Mouse (Mus musculus): ENCODE results near the gene Jph3.

Gene Jph3

DNA sequence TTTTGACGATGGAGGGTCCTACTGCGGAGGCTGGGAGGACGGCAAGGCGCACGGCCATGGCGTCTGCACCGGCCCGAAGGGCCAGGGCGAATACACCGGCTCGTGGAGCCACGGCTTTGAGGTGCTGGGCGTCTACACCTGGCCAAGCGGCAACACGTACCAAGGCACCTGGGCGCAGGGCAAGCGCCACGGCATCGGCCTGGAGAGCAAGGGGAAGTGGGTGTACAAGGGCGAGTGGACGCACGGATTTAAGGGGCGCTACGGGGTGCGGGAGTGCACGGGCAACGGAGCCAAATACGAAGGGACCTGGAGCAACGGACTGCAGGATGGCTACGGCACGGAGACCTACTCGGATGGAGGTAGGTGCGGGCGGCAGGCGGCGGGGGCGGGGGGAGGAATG, 1.2 kb downstream of the Jph3 start:
- no peak for DNase-seq

DNA sequence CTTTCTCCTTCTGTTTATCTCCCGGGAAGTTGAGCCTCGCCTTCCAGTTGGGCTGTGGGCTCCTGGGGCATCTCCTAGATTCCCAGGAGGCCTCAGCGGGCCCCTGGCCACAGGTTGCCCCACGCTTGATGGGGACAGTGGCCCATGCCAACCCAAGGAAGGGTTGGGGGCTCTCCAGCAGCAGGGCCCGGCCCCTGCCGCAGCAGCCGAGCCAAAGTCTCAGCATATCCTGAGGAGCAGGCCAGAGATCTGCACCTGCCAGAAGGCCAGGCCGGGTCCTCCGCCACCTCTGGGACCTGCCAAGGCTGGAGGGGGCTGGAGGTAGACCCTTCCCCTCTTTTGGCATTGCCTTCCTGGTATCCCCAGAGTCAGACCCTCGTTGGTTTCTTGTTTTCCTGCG, 1.6 kb downstream of the Jph3 start:
- DNase-seq: no peak

DNA sequence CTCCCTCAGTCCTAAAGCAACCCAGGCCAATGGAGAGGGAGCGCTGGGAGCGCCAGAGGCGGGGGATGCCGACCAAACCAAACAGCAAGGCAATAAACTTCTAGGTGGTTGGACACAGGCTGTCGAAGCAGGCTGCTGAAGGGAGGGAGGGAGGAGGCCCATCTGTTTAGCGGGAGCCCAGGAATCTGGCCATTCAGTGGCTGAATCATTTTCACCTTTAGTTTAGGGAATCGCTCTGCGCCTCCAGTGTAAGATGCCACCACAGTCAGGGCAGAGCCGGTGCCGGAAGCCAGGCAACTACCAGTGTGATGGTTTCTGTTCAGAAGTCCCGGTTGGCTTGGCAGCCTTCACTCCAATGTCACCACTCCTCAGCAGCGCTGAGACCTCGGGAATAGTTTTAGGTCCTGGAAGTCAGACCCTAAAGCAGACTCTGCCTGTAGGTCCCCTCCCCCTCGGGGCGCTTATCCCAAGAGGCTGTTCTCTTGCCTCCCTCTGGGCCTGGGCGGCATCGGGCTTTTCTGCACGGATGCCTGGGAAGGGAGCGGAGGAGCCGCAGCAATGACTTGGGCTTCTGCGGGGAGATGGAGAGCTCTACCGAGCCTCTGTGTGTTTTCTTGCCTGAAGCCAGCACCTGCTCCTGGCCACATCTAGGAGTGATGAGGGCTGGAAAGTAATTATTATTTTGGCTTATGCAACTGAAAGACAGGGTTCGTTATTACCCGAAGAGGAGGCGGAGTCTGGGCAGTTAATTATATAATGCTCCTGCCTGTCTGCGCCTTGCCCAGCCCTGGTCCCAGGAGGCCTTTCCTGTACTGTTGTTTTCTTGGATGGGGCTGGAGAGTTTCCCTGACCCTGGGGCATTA, 2.3 kb downstream of the Jph3 start:
- DNase-seq: no peak

DNA sequence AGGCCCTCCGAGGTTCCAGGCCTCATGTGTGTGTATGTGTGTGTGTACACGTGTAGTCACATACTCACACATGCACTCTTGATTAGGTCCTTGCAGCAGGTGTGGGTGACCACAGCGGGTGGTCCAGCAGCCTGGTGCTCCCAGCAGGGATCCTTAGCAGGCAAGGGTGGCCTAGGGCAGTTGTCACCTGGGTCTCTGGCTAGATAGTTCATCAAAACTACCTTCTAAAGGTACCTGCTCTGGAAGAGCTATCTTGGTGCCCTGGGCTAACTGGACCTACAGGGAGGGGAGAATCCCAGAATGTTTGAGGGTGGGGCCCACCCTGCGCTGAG, 2.9 kb downstream of the Jph3 start:
- no peak for DNase-seq

DNA sequence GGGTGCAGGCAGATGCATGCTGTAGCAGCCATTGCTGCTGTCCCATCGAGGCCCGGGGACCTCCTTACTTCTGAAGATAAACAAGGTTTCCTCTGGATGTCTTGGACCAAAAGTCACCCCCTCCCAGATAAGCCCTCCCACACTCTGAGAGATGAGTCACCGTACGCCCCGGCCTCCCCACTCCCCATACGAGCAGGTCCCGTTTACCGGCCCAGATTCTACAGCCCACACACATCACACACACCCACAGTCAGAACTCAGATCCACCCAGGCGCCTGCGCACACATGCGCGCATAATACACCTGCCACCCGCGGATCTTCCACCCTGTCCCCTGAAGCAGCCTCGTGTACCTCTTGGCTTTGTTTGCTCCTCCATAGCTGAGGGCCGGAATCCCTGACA, 4.8 kb downstream of the Jph3 start:
- DNase-seq: no peak

DNA sequence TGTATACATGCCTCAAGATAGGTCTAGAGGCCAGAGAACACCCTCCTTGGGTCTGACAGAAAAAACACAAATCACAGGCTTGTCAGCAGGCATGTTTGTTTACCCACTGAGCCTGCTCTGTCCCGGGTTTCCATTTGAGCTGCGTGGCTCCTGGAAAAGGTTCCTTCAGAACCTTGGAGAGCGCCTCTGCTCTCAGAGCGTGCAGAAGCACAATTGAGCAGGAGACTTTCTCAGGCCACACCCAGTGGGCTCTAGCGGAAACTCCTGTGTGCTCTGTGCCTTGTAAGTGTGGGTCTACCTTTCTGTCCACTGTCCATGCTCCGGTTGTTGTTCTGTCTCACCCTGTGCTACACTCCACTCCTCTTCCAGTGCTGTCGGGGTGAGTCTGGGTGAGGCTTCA, 6.8 kb downstream of the Jph3 start:
- DNase-seq: no peak

DNA sequence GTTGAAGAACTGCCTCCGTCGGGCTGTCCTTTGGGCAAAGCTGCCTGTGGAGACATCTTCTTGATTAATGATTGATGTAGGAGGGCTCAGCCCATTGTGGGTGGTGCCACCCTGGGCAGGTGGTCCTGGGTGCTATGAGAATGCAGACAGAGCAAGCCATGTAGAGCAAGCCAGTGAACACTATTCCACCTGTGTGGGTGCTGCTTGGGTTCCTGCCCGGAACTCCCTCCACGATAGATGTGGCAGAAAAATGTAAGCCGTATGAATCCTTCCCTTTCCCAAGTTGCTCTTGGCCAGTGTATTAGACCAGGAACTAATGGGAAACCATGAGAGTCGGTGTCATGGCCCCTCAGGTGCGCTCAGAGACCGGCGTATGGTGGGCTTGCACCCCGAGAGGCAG, 11.3 kb downstream of the Jph3 start:
- DNase-seq: no peak

DNA sequence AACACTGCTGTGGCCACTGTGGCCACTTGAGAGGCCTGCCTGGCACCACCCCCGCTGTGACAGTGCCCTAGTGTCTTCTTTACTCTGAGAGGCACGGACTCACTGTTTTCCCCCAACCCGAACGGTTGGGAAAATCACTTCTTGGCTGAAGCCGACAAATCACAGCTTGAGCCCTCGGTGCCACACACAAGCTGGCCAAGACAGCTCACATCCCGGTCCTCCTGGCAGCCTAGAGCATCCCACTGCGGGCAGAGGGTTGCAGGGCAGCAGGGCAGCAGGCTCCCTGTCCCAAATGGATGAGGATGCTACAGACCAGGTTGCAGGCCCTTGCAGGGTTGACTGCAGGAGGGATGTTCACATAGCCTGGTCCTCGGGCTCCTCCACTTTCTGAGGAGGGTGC, 20.1 kb downstream of the Jph3 start:
- no peak for DNase-seq

DNA sequence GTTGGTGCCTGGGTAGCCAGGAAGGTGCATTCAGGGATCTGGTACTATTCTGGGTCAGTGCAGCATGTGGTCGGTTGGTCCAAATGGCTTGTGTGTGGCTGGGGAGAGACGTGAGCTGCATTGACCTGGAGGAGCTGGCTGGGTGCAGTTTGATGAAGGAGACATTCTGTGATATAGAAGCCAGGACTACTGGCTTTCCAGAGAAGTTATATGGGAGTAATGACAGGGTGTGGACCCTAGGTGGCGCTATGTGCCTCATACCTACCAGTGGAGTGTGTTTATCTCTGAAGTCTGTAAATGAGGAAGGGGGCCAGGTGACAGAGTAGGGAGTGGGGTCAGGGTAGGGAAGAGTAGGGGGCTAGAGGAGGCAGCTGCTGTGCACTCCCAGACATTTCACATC, 21.1 kb downstream of the Jph3 start:
- DNase-seq: no peak

DNA sequence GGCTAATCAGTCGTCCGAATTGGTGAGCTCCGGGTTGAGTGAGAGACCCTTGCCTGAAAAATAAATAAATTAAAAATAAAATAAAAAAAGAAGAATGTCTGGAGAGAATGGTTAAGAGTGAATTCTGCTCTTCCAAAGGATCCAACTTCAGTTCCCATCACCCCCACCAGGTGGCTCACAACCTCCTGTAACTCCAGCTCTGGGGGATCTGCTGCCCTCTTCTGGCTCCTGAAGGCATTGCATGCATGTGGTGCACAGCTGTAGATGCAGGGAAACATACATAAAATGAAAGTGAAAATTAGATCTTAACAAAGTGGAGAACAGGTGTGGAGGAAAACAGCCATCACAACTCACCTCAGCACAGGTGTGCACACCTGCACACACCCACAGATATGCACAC, 22.0 kb downstream of the Jph3 start:
- DNase-seq: peak; percentile 61 to 65

DNA sequence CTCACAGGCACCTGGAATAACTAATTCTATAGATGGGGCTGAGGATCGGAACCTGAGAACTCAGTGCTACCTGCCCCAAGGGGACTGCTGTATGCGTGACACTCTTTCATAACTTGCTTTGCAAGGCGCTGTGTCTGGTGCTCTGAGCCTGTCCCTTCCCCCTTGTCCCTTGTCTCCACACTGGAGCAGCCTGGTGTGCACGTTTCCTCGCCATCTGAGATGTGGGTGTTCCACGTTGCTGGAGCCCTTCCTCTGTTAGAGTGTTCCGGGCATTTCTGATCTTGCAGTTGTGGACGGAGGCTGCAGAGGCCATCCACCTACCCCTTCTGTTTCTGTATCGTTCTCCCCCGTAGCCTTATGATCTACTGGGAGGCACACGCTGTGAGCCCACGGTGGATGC, 29.0 kb downstream of the Jph3 start:
- no peak for DNase-seq

DNA sequence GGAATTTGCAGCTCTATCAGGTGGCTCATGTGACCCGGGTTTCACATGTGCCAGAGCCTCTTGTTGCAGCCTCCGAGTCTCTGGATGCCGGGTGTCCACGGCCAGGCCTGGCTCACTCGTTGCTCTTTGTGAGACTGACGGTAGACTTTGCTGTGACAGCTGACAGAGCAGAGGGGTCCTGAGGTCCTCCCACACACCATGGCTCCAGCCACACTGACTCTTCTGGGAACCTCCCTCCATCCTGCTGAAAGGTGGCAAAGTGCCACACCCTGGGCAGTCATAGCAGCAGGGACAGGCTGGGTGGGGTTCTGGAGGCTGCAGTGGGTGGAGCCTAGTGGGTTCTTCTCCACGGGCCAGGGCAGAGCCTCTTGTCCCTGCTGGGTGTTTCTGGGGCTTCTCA, 31.1 kb downstream of the Jph3 start:
- no peak for DNase-seq

DNA sequence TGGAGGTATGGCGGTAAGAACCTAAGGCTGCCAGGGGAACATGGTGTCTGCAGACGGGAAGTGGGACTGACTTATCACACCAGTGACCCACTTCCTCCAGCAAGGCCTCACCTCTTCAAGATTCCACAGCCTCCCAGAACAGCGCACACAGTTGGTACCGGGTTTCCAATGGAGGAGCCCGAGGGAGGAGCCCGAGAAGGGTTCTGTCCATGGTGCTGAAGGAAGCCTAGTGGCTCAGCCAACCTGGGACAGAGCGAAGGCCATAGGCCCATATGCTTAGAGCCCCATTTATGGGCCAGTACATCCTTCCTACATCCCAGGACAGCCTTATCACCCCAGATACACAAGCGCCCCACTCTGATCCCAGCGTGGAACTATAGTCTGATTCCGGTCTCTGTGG, 32.1 kb downstream of the Jph3 start:
- no peak for DNase-seq

DNA sequence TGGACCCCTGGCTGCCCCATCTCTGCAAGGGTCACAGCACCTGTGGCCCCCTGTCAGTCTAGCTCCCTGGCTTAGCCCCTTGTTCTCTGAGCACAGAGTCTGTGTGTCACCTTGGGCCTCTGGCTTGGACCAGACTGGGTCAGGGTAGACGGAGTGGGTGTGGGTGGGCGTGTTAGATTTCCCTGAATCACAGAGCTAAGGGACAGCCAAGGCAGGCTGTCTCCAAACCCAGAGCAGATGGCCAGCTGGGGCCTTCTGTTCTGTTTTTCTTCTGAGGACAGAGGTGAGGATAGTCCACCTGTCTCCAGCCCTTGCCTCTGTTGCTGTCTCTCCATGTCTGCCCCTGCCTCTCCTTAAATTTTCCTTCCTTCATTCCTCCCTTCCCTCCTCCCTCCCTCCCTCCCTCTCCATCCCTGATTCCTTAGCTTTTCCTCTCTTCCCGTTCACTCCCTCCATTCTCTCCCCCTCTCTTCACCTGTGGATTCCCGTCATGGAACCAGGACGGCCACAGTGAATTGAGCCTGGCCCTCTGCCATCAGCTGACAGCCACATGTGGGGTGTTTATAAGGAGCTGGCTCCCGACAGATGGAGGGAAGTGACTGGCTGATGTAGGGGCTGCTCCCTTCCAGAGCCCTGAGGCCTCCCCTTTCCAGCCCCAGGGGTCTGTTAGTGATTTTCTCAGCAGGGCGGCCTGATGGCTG, 33.7 kb downstream of the Jph3 start:
- no peak for DNase-seq

DNA sequence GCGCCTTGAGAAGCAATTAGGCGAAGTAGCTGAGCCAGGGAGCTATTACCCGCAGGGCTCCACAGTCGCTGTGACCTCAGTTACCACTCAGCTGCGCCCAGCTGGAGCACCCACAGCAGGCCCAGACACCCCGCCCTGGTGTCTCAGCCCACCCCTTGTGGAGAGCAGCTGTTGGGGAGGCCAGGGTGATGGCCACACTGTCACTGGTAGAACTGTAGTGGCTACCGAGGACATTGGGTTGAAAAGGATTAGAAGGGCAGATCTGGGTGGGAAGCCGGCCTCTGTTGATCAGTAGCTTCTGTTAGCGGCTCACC, 34.2 kb downstream of the Jph3 start:
- DNase-seq: no peak

DNA sequence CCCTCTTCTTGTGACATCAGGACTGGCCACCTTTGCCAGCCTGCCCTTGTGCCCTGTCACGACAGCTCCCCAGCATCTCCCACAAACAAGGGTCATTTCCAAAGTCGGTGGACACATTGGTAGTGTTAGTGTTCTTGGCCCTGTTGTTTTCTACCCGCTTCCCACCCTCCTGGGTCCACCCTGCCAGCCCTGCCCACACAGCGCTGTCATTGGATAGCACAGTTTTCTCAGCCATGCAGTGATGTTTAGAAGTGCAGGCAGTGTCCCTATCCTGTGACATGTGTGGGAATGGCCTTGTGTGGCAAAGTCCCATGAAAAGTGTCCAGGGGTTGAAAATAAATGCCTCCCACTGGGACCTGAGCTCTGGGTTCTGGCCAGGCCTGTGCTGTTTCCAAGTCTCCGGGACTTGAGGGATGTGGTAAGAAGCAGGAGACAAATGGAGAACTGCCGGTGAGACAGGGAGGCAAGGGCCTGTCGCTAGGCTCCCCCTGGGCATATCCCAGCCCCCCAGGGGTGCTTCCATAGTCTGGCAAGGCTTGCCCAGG, 36.2 kb downstream of the Jph3 start:
- DNase-seq: no peak

DNA sequence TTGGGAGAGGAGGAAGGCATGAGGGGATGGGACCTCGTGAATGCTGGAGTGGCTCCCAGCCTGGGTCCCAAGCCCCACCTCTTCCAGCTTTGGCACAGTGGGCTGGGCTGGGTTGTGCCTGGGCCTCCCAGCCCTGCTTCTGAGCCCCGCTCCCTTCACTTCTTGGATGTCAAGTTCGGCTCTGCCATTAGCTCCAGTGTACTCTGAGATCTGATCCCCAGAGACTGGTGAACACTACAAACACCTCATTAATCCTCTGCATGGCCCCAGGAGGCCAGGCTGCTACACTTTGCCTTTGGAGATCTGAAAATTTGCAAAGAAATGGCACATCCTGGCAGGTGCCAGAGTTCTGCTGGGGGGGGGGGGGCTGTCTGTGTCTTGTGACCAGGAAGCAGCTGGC, 39.7 kb downstream of the Jph3 start:
- no peak for DNase-seq

DNA sequence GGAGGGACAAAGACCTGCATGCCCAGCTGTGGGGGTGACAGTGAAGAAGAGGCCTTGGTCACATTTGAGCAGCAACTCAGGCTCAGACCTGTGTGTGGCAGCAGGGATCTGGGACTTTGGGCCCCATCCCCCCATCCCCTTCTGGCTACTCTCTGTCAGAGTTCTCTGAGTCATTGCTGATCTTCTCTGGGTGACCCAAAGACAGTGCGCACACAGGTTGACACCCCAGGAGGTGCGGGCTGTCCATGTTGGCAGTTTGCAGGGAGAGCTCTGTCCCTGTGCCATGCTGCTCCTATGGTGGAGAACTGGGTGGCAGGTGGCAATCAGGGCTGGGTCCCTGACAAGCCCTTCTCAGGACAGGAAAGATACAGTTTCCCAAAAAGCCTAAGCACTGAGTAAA, 40.2 kb downstream of the Jph3 start:
- no peak for DNase-seq

DNA sequence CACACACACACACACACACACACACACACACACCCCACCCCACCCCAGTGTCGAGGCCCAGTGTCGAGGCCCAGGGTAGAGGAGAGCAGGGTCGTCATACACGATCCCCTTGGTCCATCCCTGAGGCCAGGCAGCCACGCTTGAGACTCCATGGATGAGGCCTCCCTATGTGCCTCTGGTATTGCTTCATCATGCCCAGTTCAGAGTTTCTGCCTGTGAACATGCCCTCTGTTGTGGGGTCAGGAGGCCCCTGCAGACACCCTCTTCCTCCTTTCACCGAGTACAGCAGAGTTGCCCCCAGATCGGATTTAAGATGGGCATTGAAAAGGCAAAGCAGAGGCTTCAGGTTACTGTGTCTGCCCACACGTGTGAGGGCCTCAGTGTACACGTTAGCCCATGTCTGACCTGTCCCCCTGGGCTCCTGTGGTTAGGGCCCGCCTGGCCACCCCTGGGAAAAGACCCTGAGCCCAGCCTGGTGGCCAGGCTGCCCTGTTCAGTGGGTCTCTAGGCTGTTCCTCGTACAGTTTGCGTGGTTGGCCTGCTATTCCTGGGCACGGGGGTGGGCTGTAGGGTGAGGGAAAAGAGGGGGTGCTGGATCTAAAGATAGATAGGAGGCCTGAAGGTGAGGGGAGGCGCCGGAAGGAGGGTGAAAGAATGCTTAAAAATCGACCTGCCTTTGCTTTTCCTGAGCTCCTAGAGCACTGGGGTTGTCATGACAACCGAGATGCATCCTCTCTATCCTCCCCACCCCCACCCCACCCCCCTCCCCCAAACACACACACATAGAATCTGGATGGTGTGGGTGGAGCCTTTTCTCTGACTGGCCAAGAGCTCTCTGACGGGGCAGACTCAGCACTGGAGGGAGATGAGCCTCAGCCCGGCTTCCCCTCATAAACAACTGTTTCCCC, 41.7 kb downstream of the Jph3 start:
- DNase-seq: no peak

DNA sequence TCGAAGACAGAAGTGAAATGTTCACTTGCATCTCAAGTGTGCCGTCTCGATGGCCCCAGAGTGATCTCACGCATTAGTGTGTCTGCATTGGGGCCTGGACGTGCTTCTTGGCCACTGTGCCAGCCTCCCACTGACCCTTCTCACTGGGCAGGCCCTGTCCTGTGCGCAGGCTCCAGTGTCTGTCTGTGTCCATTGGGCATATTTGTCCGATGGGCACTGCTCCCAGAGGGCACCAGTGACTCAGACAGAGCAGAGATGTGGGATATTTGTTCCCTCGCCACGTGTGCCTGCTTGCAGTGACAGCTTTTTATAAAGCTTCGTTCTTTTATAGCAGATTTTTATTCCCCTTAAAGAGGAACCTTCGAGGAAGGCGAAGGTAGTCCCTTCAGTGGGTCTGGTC, 44.5 kb downstream of the Jph3 start:
- no peak for DNase-seq

DNA sequence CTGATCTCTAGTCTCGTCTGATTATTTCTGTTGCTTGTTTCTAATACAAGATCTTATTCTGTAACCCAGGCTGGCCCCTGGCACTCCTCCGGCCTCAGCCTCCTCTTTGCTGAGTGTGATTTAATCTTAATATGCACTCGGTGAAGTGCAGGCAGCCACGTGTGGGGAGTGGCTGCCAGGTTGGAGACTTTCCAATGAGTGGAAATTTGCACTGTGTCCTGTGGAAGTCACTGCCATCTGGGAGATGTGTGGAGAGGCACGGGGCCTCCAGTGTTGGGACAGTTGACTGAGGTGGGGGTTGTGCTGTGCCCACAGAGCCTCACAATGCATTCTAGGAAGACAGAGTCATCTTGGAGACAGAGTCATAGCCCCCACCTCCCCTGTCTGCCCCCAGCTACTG, 53.1 kb downstream of the Jph3 start:
- DNase-seq: no peak

DNA sequence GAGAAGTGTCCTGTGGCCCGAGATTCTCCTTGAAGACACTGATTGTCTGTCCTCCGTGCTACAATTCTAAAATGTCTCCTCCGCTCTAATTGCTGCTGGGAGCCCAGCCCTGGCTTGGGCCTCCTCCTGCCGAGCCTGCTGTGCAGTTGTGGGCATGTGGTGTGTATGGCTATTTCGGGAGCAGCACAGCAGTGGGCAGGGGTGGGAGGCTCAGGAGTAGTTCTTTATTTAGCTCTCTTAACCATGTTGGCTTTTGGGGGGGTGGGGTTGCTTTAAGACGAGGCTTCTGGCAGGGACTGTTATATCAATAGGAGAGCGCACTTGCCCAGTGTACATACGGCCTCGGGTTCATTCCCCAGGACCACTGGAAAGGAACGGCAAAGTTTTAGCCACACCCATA, 57.1 kb downstream of the Jph3 start:
- no peak for DNase-seq

DNA sequence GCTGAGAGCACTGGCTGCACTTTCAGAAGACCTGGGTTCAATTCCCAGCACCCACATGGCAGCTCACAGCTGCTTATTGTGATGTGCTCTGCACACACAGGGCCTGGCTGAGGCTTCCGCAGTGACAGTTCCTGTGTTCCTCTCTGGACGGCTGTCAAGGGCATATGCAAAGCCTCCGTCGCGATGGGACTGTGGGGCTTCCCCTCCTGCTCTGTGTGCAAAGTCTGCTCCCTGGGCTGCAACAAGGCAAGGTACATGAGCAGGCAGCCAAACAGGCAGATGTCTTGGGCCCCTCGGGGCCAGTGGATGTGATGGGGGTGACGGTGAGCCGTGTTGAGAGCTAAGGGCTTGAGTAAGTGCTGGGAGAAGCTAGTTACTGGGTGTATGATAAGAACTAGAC, 59.4 kb downstream of the Jph3 start:
- DNase-seq: no peak

DNA sequence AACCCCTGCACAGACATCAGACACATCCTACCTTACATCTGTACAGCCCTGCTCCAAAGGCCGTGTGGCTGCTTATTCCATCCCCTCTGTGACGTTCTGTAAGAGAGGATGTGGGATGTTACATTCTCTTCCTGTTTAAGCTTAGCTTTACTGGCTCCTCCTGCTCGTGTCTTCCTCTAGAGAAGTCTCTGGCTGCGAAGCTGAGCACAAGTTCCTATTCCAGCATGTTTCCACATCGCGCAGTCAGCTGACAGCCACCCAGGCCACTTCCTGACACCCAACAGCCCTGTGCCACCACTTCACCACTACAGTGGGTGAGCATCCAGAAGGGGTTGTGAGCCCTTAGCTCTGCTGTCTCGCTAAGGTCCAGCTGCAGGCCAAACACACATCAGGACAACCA, 62.7 kb downstream of the Jph3 start:
- no peak for DNase-seq
